Mouse (Mus musculus) CD4-positive helper T cell, adult 2 months (primary cell): ENCODE measurements around the gene Odf4.
"Not testable (repeated sequence)": the region's sequence is repeated elsewhere in the genome, so short reads cannot be mapped to it uniquely, and the experiment has no call there.

Experiments used
- DNase-seq: peaks from one replicate; pipeline ENCODE4 v3.0.0-alpha.2; 2012; ENCODE audit warnings: low read depth, missing footprints, low spot score

Gene Odf4

DNA sequence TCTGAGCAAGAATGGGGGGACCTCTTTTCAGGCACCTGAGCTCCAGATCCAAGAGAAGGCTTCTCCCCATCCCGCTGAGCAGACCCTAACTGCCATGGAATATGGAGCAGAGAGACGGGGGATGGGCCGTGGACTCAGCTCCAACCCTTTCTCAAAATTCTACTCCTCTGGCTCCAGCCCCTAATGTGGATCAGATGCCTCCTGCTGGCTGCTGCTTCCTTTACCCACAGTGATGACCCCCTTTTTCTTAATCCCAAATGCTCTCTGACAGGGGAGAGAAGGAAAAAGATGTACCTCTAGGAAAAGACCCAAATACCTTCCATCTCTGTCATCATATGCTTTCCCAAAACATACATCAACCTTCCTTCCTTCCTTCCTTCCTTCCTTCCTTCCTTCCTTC is at the start of gene Odf4:
Gene Odf4 (minus strand): TSS at position 101 of the 400 bp plus-strand sequence.
- DNase-seq, result no peak

DNA sequence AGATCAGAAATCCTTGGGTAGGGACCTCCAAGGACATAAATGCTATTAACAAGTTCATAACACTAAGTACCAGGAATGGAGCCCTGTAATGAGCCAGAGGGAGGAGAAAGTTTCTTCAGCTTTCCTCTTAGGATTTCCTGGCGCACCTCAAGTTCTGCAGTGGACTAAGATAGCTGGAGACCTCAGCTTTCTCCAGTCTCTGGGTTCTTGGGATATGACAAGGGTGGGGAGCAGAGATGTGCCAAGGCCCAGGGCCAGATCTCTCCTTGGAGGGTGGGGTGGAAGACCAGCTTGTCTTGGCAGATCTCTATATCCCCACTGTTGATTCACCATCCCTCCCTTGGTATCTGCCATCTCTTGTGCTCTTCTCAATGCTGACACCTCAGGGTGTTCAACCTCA is 48.7 kb upstream of the Odf4 start:
- no peak for DNase-seq

- DNase-seq, result no peak
Observed at GRCm38 (mm10) chr11:68975085-68975484, 48.2 kb upstream of the Odf4 start, which contains the start of gene Rangrf. Gene Rangrf, minus strand, starts transcription at chr11:68975185.

GRCm38 (mm10) chr11:68974059-68974450 is 47.2 kb upstream of the Odf4 start:
- no peak for DNase-seq

DNA sequence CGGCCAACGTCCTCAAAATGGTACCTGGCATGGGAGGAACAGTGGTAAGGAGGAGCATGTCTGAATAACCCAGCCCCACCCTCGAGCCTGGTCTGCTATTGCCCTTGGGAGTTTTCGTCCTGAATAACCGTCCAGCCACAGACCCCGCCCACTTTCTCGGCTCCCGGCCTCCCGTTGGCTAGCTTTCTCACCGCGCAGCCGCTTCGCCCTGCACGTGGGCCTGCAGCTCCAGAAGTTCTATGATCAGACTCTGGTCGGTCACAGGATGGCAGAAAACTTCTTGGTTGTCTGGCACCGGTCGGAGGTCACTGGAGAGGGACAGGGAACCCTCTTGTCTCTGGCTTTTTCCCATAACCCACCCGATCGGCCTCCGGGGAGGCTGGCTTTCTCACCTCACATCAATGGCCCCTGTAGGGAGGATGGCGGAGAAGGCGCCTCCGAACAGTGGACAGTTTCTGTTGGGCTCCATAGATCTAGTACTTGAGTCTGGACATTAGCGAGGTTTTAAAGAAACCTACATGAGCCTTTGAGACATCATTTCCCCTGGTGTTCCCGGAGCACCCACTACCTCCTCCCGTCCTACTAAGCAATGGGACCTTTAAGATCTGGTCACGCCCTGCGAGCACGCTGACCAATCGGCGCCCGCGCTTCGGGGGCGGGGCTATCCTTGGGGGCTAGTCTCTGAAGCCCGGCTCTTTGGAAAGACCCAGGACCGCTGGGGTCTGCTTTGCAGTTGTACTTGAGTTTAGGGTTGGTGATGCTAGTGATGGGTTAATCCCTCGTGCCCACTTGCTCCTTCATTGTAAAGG is 46.6 kb upstream of the Odf4 start:
- DNase-seq, result peak; percentile 80

- DNase-seq, result no peak
Observed at GRCm38 (mm10) chr11:68970232-68970631, 43.4 kb upstream of the Odf4 start.

DNA sequence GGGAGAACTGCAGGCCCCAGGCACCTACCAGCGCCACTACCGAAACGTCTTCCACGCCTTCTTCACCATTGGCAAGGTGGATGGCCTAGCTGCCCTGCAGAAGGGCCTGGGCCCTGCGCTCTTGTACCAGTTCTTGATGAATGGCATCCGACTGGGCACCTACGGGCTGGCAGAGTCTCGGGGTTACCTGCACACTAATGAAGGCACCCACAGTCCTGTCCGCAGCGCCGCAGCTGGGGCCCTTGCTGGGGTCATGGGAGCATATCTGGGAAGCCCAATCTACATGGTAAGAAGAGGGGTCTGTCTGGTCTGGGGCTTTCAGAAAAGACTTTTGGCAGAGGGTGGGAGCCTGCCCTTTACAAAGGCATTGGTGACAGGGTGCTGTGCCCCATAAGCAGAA is 41.9 kb upstream of the Odf4 start:
- DNase-seq, result no peak

GRCm38 (mm10) chr11:68967337-68968282 is 40.7 kb upstream of the Odf4 start, which contains the start of gene Slc25a35:
Gene Slc25a35, plus strand, starts transcription at chr11:68968131.
- peak; percentile 91 for DNase-seq

DNA sequence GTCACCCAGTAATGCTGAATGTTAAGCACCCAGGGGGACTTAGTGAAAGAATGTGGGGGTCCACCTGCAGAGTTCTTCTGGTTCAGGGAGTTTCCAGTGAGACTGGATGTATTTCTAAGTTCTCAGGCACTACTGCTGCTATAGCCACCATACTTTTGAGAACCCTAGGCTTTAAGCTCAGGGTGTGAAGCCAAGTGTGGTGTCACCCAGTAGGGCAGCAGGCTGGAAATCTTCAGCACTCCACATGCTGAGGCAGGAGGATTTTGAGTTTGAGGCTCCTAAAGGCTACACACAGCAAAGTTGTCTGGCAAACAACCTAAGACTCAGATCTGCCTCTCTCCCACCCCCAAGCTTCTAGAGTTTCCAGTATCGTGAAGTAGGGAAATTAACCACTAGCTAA is 39.7 kb upstream of the Odf4 start:
- no peak for DNase-seq

DNA sequence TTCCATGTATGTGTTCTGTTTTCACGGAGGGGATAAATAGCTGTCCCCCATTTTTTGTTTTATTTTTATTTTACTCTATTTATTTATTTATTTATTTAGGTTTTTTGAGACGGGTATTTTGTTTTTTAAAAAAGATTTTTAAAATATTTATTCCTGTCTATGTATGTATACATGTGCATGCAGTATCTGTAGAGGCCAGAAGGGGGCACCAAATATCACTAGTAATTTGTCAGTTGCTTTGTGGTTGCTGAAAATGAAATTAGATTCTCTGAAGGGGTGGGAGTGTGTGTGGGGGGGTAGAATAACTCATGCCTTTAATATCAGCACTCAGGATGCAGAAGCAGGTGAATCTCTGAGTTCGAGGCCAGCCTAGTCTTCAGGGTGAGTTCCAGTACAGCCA is 39.0 kb upstream of the Odf4 start:
- DNase-seq, result peak; percentile 84

GRCm38 (mm10) chr11:68965050-68965449 is 38.2 kb upstream of the Odf4 start:
- no peak for DNase-seq

DNA sequence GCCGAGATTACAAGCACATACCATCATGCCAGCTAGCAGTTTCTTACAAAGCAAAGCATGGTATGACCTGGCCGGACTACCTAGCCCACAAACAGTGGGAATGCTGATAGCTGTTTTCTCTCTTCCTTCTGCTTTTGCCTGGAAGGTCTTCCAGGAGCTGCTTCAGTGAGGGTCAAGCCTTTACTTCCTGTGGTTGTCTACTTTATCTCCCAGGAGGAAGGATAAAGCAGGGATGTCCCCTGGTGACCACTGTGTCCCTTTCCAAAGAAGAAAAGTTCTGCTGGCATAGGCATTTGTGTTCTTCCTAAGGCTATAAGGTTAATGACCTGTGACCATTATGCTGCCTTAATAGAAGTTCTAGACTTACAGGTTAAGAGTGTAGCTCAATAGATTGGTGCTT is 36.5 kb upstream of the Odf4 start:
- no peak for DNase-seq

GRCm38 (mm10) chr11:68962159-68962558 is 35.3 kb upstream of the Odf4 start:
- DNase-seq, result not testable (repeated sequence)

- DNase-seq, result no peak
Observed at GRCm38 (mm10) chr11:68961596-68961995, 34.7 kb upstream of the Odf4 start.

- DNase-seq, result no peak
Observed at GRCm38 (mm10) chr11:68957971-68958370, 31.1 kb upstream of the Odf4 start.

GRCm38 (mm10) chr11:68957308-68957707 is 30.4 kb upstream of the Odf4 start, which contains the start of gene Arhgef15:
Gene Arhgef15, minus strand, starts transcription at chr11:68957480.
- DNase-seq, result no peak

- no peak for DNase-seq
Observed at GRCm38 (mm10) chr11:68956697-68957096, 29.8 kb upstream of the Odf4 start.

GRCm38 (mm10) chr11:68956107-68956506 is 29.2 kb upstream of the Odf4 start:
- no peak for DNase-seq

DNA sequence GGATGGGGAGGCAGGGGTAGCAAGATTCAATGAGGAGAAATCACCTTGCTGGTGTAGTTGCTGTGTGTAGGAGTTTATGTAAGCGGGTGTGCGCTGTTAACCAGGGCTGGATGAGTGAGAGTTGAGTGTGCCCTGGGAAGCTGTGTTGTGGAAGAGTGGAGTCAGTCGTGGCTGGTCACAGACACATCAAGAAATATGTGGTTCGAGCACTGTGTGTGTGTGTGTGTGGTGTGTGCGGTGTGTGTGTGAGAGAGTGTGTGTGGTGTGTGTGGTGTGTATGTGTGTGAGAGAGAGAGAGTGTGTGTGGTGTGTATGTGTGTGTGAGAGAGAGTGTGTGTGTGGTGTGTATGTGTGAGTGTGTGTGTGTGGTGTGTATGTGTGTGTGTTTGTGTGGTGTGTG is 28.6 kb upstream of the Odf4 start:
- no peak for DNase-seq

- DNase-seq, result no peak
Observed at GRCm38 (mm10) chr11:68954408-68954807, 27.5 kb upstream of the Odf4 start.

GRCm38 (mm10) chr11:68953903-68954302 is 27.0 kb upstream of the Odf4 start:
- no peak for DNase-seq

DNA sequence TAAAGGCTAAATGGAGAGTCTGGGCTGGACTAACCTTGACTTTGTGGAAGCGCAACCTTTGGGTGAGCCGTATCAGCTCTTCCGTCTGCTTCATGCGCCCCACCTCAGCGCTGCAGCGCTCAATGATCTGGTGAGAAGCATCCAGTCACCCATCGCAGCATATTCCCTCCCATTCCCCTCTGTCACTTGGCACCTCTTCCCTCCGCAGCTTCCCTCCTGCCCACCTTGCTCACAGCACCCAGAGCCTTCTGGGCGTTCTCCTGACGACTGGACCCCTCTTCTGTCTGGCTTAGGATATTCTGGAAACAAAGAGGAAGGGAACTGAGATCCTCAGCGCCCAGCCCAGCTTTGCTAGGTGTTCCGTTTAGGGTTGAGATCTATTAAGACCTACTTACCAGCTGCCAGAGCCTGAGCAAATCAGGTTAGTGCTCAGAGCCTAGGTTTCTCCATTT is 20.7 kb upstream of the Odf4 start:
- no peak for DNase-seq
